Mouse (Mus musculus): ENCODE measurements at regions not wholly inside any gene's neighbourhood (a gene's known extent, or its start where the extent isn't known, plus 50 kb on each side); places are given as distances from the start of the nearest gene placed in this dataset.

DNA sequence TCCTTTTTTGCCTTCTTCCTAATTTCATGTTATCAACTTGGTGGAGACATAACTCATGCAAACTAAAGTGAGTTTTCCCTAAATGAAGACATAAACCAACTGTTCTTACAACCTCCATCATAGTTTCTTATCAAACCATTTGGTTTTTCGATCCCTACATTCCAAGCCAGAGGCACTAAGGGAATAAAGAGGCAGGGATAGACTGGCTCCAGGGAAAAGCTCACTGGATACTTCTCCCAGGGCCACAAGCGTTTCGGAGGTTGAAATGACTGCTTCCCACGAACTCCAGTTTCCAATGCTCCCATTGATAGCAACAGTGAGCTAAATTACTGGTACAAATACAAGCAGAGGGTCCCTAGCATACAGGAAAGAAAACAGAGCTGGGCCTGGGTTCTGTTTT is 178.4 kb upstream of the Otx2 start:
- TF ChIP-seq GATA1 (IDR thresholded peaks at IDR 0.05; ENCODE audit: borderline replicate concordance, low read length): no peak
- TF ChIP-seq CTCF (IDR thresholded peaks at IDR 0.05; ENCODE audit: low read depth, low read length): no peak
